Mouse (Mus musculus): Measurements from ENCODE around the gene Zfp503.

Gene Zfp503

GRCm38 (mm10) chr14:21989291-21989913 is at the start of gene Zfp503:
Gene Zfp503 (minus strand): TSS chr14:21989601.
- DNase-seq (ENCODE audit: low read depth, low spot score): no peak

GRCm38 (mm10) chr14:22037498-22038131 is 48.2 kb upstream of the Zfp503 start:
- peak; percentile 37 for DNase-seq (ENCODE audit: low read depth, low spot score)

- DNase-seq (ENCODE audit: low read depth, low spot score): no peak
These were observed 47.5 kb upstream of the Zfp503 start for GRCm38 (mm10) chr14:22036802-22037497.

- DNase-seq (ENCODE audit: low read depth, low spot score): no peak
These were observed 46.9 kb upstream of the Zfp503 start for GRCm38 (mm10) chr14:22036338-22036737.

- no peak for DNase-seq (ENCODE audit: low read depth, low spot score)
These were observed 46.5 kb upstream of the Zfp503 start for GRCm38 (mm10) chr14:22035900-22036299.

- no peak for DNase-seq (ENCODE audit: low read depth, low spot score)
These were observed 34.1 kb upstream of the Zfp503 start for GRCm38 (mm10) chr14:22023533-22023932.

GRCm38 (mm10) chr14:22020885-22021284 is 31.5 kb upstream of the Zfp503 start:
- DNase-seq (ENCODE audit: low read depth, low spot score): no peak

- no peak for DNase-seq (ENCODE audit: low read depth, low spot score)
These were observed 30.8 kb upstream of the Zfp503 start for GRCm38 (mm10) chr14:22019949-22020845.

- DNase-seq (ENCODE audit: low read depth, low spot score): no peak
These were observed 30.0 kb upstream of the Zfp503 start, which contains the start of gene Lrmda for GRCm38 (mm10) chr14:22019252-22019948. Gene Lrmda (plus strand): TSS chr14:22019712.

- DNase-seq (ENCODE audit: low read depth, low spot score): no peak
These were observed 27.6 kb upstream of the Zfp503 start for GRCm38 (mm10) chr14:22017011-22017410.

GRCm38 (mm10) chr14:22014781-22015180 is 25.4 kb upstream of the Zfp503 start:
- DNase-seq (ENCODE audit: low read depth, low spot score): no peak

GRCm38 (mm10) chr14:22014315-22014714 is 24.9 kb upstream of the Zfp503 start:
- DNase-seq (ENCODE audit: low read depth, low spot score): no peak

GRCm38 (mm10) chr14:22007006-22007405 is 17.6 kb upstream of the Zfp503 start:
- DNase-seq (ENCODE audit: low read depth, low spot score): no peak

GRCm38 (mm10) chr14:22004943-22005342 is 15.5 kb upstream of the Zfp503 start:
- no peak for DNase-seq (ENCODE audit: low read depth, low spot score)

GRCm38 (mm10) chr14:22003631-22004030 is 14.2 kb upstream of the Zfp503 start:
- DNase-seq (ENCODE audit: low read depth, low spot score): no peak

- no peak for DNase-seq (ENCODE audit: low read depth, low spot score)
These were observed 13.8 kb upstream of the Zfp503 start for GRCm38 (mm10) chr14:22003231-22003630.

GRCm38 (mm10) chr14:21999588-21999987 is 10.2 kb upstream of the Zfp503 start:
- DNase-seq (ENCODE audit: low read depth, low spot score): no peak

- no peak for DNase-seq (ENCODE audit: low read depth, low spot score)
These were observed 5.8 kb upstream of the Zfp503 start for GRCm38 (mm10) chr14:21995031-21995754.

GRCm38 (mm10) chr14:21994061-21994990 is 4.9 kb upstream of the Zfp503 start:
- no peak for DNase-seq (ENCODE audit: low read depth, low spot score)
